Mouse (Mus musculus) thymus, adult 2 months (tissue): ENCODE measurements around the gene Hadhb.

Experiments
- CTCF ChIP-seq: fragments of 200-500 bp; IDR thresholded peaks from 2 replicates; pipeline ENCODE4 v1.5.1; 2012; ENCODE audit warnings: mild to moderate bottlenecking, control low read depth, low read length, moderate library complexity, borderline replicate concordance; ENCODE audit not compliant: control insufficient read depth, poor library complexity, insufficient read depth; ENCODE audit errors: extremely low read depth
- POLR2A ChIP-seq: fragments of 200-500 bp; IDR thresholded peaks from 2 replicates; pipeline ENCODE4 v1.6.1; 2012; ENCODE audit warnings: mild to moderate bottlenecking, low read length, control low read depth, moderate library complexity; ENCODE audit not compliant: control insufficient read depth, poor library complexity, insufficient read depth; ENCODE audit errors: extremely low read depth

- no peak for TF ChIP-seq CTCF
- TF ChIP-seq POLR2A = no peak
Measured at GRCm38 (mm10) chr5:30205493-30205892, 50.4 kb downstream of the Hadhb start, which contains the start of gene Adgrf3.
